Mouse (Mus musculus): ENCODE data around the gene Fto. TPM values are rescaled to one million over a fixed set of nuclear protein-coding genes. Genes with fewer than 3 reads are reported as not detected.

The Fto gene
- polyA plus RNA-seq, 1 experiment from 2014 or later = 97.3 TPM

DNA sequence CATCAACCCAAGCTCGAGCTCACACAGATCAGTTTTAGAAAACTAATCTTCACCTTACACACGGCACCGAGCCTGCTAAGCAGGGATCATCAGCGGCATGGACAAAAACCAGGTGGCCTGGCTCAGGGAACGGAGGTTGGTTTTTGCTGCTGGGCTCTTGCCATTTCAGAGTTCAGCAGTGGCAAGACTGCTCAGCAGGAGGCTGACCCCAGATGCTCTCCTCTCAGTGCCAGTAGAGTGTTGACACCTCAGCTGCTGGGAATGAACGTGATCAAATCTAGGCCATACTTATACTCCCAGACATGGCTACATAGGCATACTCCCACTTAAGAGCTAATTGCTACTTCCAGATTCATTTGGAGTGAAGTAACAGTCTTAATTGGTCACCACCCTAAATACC, 245.1 kb downstream of the Fto start:
- no peak for DNase-seq (ENCODE audit: low spot score)
- Histone ChIP-seq H3K4me1 (ENCODE audit: control insufficient read depth, insufficient read depth, low read length) (peaks cover 6% of the 10 kb centered on the region), H3K4me2 (ENCODE audit: low read depth, severe bottlenecking) (no peak overlapping the region), H3K4me3 (ENCODE audit: low read depth, low read length) (no peak overlapping the region), H3K36me3 (ENCODE audit: control insufficient read depth, insufficient read depth, low read length) (no peaks in the 10 kb centered on the region), H3K27me3 (ENCODE audit: control insufficient read depth, insufficient read depth, low read length) (no peaks in the 10 kb centered on the region), H3K9me3 (ENCODE audit: control insufficient read depth, low read length) (no peaks in the 10 kb centered on the region), H3K9ac (ENCODE audit: low read length) (no peak overlapping the region), H3K27ac (replicated peaks; ENCODE audit: low read depth, low read length) (no peak overlapping the region)
- 23% methylated on average over 6 of the region's 6 CpGs for WGBS
- no peak for ATAC-seq (ENCODE audit: insufficient number of reproducible peaks, low FRiP score, low TSS enrichment, low read depth)

DNA sequence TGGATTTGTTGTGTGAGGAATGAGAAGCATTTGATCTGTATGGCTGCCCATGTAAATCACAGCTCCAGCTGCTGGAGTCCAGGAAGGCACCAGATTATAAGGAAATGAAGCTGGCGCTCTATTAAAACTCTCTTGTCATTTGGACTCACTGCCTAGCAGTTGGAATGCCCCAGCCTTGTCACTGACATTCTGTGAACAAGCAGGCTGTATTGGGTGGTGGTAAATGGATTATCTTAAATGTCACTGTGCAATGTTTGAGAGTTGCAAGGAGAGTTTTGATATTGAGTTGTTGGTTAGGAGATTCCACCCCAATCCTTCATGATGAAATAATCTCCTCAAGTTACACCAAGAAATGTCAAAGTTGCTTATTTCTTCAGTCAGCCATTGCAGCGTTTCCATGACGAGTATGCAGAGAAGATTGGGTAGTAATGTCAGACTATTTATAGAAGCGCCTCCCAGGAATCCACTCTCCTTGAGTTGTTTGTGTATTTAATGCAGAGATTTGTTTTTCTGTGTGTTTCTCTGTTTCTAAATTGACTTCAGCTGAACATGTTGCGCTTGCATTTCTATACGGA, 246.8 kb downstream of the Fto start:
- Histone ChIP-seq H3K4me2 (ENCODE audit: low read depth, severe bottlenecking) (no peak overlapping the region), H3K27me3 (ENCODE audit: control insufficient read depth, insufficient read depth, low read length) (no peaks in the 10 kb centered on the region), H3K9me3 (ENCODE audit: control insufficient read depth, low read length) (no peaks in the 10 kb centered on the region), H3K27ac (replicated peaks; ENCODE audit: low read depth, low read length) (no peak overlapping the region), H3K4me3 (ENCODE audit: low read depth, low read length) (no peak overlapping the region), H3K9ac (ENCODE audit: low read length) (no peak overlapping the region), H3K36me3 (ENCODE audit: control insufficient read depth, insufficient read depth, low read length) (no peaks in the 10 kb centered on the region), H3K4me1 (ENCODE audit: control insufficient read depth, insufficient read depth, low read length) (peaks cover 6% of the 10 kb centered on the region)
- 92% methylated on average over 6 of the region's 6 CpGs for WGBS
- ATAC-seq (ENCODE audit: insufficient number of reproducible peaks, low FRiP score, low TSS enrichment, low read depth) = no peak
- no peak for DNase-seq (ENCODE audit: low spot score)

DNA sequence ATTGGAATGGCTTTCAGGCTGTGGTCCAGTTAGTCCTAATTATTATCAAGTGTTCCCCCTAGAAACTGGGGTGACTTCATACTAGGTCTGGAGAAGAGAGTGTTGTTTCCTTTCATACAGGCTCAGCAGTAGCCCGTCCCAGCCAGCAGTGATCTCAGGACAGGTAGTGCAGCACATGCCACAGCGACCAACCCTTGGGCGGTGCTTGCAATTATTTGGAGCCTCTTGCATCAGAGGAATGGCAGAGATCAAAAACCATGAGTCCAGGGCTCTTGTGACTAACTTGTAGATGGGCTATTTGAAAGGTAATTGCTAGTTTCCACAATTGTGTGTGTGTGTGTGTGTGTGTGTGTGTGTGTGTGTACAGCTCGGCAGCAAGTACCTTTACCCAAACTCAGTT, 247.9 kb downstream of the Fto start:
- DNase-seq (ENCODE audit: low spot score) (no peak), ATAC-seq (ENCODE audit: insufficient number of reproducible peaks, low FRiP score, low TSS enrichment, low read depth) (no peak)
- Histone ChIP-seq H3K4me2 (ENCODE audit: low read depth, severe bottlenecking) (no peak overlapping the region), H3K27me3 (ENCODE audit: control insufficient read depth, insufficient read depth, low read length) (no peaks in the 10 kb centered on the region), H3K36me3 (ENCODE audit: control insufficient read depth, insufficient read depth, low read length) (no peaks in the 10 kb centered on the region), H3K27ac (replicated peaks; ENCODE audit: low read depth, low read length) (no peak overlapping the region), H3K9ac (ENCODE audit: low read length) (no peak overlapping the region), H3K4me3 (ENCODE audit: low read depth, low read length) (no peak overlapping the region), H3K4me1 (ENCODE audit: control insufficient read depth, insufficient read depth, low read length) (peaks cover 6% of the 10 kb centered on the region), H3K9me3 (ENCODE audit: control insufficient read depth, low read length) (no peaks in the 10 kb centered on the region)
- WGBS = 78% methylated on average over 4 of the region's 4 CpGs

DNA sequence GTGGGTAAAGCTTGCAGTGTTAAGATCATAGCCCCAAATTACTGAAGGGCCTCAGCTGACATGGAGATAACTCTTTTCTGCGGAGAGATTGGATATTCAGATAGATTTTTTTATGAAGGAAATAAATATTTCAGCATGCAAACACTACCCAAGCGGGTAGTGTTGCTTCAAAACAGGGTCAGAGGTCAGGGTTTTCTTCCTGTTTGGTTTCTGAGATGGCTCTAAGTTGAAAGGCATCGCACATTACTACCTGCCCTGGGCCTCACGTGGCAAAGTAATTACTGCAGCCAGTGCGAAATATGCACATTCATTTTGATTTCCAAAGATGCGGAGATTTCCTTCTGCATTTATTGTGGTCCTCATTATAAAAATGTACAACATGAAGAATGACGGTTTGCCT, 249.3 kb downstream of the Fto start:
- no peak overlapping the region for H3K4me3 ChIP-seq (ENCODE audit: low read depth, low read length)
- ATAC-seq (ENCODE audit: insufficient number of reproducible peaks, low FRiP score, low TSS enrichment, low read depth) (no peak), DNase-seq (ENCODE audit: low spot score) (no peak)
- H3K4me2 ChIP-seq (ENCODE audit: low read depth, severe bottlenecking) = no peak overlapping the region
- no peak overlapping the region for H3K9ac ChIP-seq (ENCODE audit: low read length)
- H3K9me3 ChIP-seq (ENCODE audit: control insufficient read depth, low read length) = no peaks in the 10 kb centered on the region
- peaks cover 12% of the 10 kb centered on the region for H3K4me1 ChIP-seq (ENCODE audit: control insufficient read depth, insufficient read depth, low read length)
- no peak overlapping the region for H3K27ac ChIP-seq (replicated peaks; ENCODE audit: low read depth, low read length)
- no peaks in the 10 kb centered on the region for H3K36me3 ChIP-seq (ENCODE audit: control insufficient read depth, insufficient read depth, low read length)
- WGBS = 44% methylated on average over 7 of the region's 7 CpGs
- no peaks in the 10 kb centered on the region for H3K27me3 ChIP-seq (ENCODE audit: control insufficient read depth, insufficient read depth, low read length)

DNA sequence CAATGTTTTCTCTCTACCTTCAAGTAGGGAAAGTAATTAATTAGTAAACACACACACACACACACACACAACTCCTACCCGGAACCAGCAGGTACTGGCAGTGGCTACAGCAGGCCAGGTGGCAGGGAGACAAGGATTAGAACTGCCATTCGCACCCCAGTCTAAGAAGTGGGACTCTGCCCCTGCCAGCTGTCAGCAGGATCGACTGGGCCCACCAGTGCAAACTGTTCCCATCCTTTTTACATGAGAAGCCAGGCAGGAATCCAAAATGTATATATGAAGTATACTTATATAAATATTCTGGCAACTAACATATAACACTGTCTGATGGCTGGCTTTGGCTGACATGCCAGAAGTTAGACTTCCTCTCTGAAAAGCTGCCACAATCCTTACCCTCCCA, 250.0 kb downstream of the Fto start:
- no peaks in the 10 kb centered on the region for H3K36me3 ChIP-seq (ENCODE audit: control insufficient read depth, insufficient read depth, low read length)
- no peak for ATAC-seq (ENCODE audit: insufficient number of reproducible peaks, low FRiP score, low TSS enrichment, low read depth)
- H3K4me2 ChIP-seq (ENCODE audit: low read depth, severe bottlenecking) = no peak overlapping the region
- no peak for DNase-seq (ENCODE audit: low spot score)
- no peaks in the 10 kb centered on the region for H3K27me3 ChIP-seq (ENCODE audit: control insufficient read depth, insufficient read depth, low read length)
- no peak overlapping the region for H3K4me3 ChIP-seq (ENCODE audit: low read depth, low read length)
- H3K27ac ChIP-seq (replicated peaks; ENCODE audit: low read depth, low read length) = no peak overlapping the region
- WGBS = 80% methylated on average over 3 of the region's 3 CpGs
- H3K4me1 ChIP-seq (ENCODE audit: control insufficient read depth, insufficient read depth, low read length) = peaks cover 12% of the 10 kb centered on the region
- H3K9ac ChIP-seq (ENCODE audit: low read length) = no peak overlapping the region
- no peaks in the 10 kb centered on the region for H3K9me3 ChIP-seq (ENCODE audit: control insufficient read depth, low read length)

DNA sequence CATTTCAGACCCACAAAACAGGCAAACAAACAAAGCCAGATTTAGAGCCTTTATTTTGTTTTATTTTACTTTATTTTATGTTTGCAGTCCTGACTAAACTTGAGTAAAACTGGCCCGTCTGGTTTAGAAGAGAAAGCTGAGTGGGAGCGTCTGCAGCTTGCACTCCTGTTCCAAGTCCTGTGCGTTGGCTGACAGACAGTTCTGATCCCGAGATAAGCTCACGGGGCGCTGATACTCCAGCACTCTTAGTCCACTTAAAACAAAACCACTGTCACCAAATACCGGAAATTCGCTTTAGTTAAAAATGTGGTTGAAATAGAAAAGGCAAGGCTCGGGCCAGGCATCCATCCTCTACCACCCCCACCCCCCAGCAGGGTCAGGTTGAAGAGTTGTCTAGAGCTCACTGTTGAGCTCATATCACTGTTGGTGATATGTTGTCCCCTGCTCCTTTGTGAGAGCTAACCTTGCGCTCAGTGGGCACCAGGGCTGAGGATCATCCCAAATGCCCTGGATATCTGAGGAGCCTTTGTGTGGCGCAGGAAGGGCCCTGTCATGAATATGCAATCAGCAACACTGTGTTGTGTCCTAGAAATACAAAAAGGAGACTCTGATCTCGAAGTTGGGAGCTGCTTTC, 252.7 kb downstream of the Fto start:
- Histone ChIP-seq H3K27ac (replicated peaks; ENCODE audit: low read depth, low read length) (no peak overlapping the region), H3K4me2 (ENCODE audit: low read depth, severe bottlenecking) (no peak overlapping the region), H3K9me3 (ENCODE audit: control insufficient read depth, low read length) (no peaks in the 10 kb centered on the region), H3K27me3 (ENCODE audit: control insufficient read depth, insufficient read depth, low read length) (no peaks in the 10 kb centered on the region), H3K4me1 (ENCODE audit: control insufficient read depth, insufficient read depth, low read length) (peaks cover 15% of the 10 kb centered on the region), H3K4me3 (ENCODE audit: low read depth, low read length) (no peak overlapping the region), H3K9ac (ENCODE audit: low read length) (no peak overlapping the region), H3K36me3 (ENCODE audit: control insufficient read depth, insufficient read depth, low read length) (no peaks in the 10 kb centered on the region)
- ATAC-seq (ENCODE audit: insufficient number of reproducible peaks, low FRiP score, low TSS enrichment, low read depth) (no peak), DNase-seq (ENCODE audit: low spot score) (no peak)
- WGBS = 57% methylated on average over 12 of the region's 12 CpGs

DNA sequence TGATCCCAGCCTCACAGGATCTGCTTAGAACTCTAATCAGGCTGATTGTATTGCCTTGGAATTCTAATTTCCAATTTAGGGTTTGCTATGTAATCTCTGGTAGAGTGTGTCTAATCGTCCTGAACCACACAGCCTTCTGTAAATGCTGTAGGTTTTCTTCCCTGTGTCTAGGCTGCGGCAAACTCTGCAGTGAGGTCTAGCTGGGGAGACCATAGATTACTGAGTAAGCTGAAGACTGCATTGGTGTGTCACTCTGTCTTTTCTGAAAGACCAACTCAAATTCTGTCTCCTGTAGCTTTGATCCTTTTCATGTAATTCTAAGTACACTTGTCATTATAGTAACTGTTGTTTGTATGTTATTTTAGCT, 253.2 kb downstream of the Fto start:
- DNase-seq (ENCODE audit: low spot score) (no peak), ATAC-seq (ENCODE audit: insufficient number of reproducible peaks, low FRiP score, low TSS enrichment, low read depth) (no peak)
- no peak overlapping the region for H3K4me2 ChIP-seq (ENCODE audit: low read depth, severe bottlenecking)
- no peaks in the 10 kb centered on the region for H3K27me3 ChIP-seq (ENCODE audit: control insufficient read depth, insufficient read depth, low read length)
- H3K27ac ChIP-seq (replicated peaks; ENCODE audit: low read depth, low read length) = no peak overlapping the region
- no peaks in the 10 kb centered on the region for H3K36me3 ChIP-seq (ENCODE audit: control insufficient read depth, insufficient read depth, low read length)
- H3K9ac ChIP-seq (ENCODE audit: low read length) = no peak overlapping the region
- H3K4me3 ChIP-seq (ENCODE audit: low read depth, low read length) = no peak overlapping the region
- 54% methylated on average over 2 of the region's 2 CpGs for WGBS
- H3K4me1 ChIP-seq (ENCODE audit: control insufficient read depth, insufficient read depth, low read length) = peaks cover 17% of the 10 kb centered on the region
- no peaks in the 10 kb centered on the region for H3K9me3 ChIP-seq (ENCODE audit: control insufficient read depth, low read length)

DNA sequence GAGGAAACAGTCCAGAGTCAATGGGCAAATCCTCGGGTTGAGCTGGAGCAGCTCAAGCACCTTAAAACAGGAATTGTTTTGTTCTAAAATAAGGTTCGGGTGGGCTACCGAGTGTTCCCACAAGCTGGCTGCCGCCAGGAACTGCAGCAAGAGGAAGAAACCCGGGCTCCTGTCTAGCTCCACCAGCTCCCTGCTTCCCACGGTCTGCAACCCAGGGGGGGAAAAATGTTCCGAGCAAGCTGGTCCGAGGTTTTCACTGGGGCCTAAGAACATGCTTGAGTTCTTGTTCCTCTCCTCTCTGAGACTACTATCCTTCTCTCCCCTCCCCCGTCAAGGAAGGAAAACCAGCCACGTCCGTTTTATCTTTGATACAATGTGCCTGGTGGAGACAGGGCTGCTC, 256.5 kb downstream of the Fto start:
- Histone ChIP-seq H3K4me2 (ENCODE audit: low read depth, severe bottlenecking) (no peak overlapping the region), H3K36me3 (ENCODE audit: control insufficient read depth, insufficient read depth, low read length) (no peaks in the 10 kb centered on the region), H3K4me3 (ENCODE audit: low read depth, low read length) (no peak overlapping the region), H3K9me3 (ENCODE audit: control insufficient read depth, low read length) (no peaks in the 10 kb centered on the region), H3K27ac (replicated peaks; ENCODE audit: low read depth, low read length) (no peak overlapping the region), H3K4me1 (ENCODE audit: control insufficient read depth, insufficient read depth, low read length) (peaks cover 19% of the 10 kb centered on the region), H3K27me3 (ENCODE audit: control insufficient read depth, insufficient read depth, low read length) (no peaks in the 10 kb centered on the region; the same call in 1 of the 2 replicates), H3K9ac (ENCODE audit: low read length) (no peak overlapping the region)
- DNase-seq (ENCODE audit: low spot score) = no peak
- no peak for ATAC-seq (ENCODE audit: insufficient number of reproducible peaks, low FRiP score, low TSS enrichment, low read depth)
- WGBS = 48% methylated on average over 11 of the region's 11 CpGs

DNA sequence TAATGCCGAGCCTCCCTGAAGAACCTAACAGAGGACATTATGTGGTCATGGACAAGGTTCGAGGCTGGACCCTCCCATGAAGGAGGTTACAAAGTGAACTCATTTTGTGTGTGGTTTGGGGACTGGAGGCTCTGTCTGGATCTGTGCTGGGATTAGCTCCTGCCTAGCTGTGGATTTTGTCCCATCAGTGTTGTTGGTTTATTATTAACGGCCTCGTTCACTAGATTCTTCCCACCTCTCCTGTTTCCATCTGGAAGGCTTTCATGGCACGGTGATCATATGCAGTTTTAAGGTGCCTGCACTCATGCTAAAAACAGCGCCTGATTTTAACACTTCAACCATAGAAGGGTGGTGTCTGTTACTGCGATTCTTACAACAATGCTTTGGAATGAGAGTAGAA, 257.5 kb downstream of the Fto start:
- no peaks in the 10 kb centered on the region; the same call in none of the 2 replicates for H3K27me3 ChIP-seq (ENCODE audit: control insufficient read depth, insufficient read depth, low read length)

More for the DNA sequence above, 257.5 kb downstream of the Fto start:
- WGBS = 60% methylated on average over 7 of the region's 7 CpGs
- Histone ChIP-seq H3K27ac (replicated peaks; ENCODE audit: low read depth, low read length) (no peak overlapping the region), H3K4me2 (ENCODE audit: low read depth, severe bottlenecking) (no peak overlapping the region), H3K4me3 (ENCODE audit: low read depth, low read length) (no peak overlapping the region), H3K4me1 (ENCODE audit: control insufficient read depth, insufficient read depth, low read length) (peaks cover 25% of the 10 kb centered on the region), H3K9ac (ENCODE audit: low read length) (no peak overlapping the region), H3K9me3 (ENCODE audit: control insufficient read depth, low read length) (no peaks in the 10 kb centered on the region), H3K36me3 (ENCODE audit: control insufficient read depth, insufficient read depth, low read length) (no peaks in the 10 kb centered on the region)
- ATAC-seq (ENCODE audit: insufficient number of reproducible peaks, low FRiP score, low TSS enrichment, low read depth) = no peak
- no peak for DNase-seq (ENCODE audit: low spot score)

Measured in limb, embryonic 11.5 days (tissue).